Mouse (Mus musculus) kidney, adult 2 months (tissue): ENCODE results near the gene Mtr. TPM values are rescaled to one million over a fixed set of nuclear protein-coding genes. Genes with fewer than 3 reads are reported as not detected.

Experiments
- DNase-seq: peaks from one replicate; pipeline ENCODE4 v3.0.0; 2021
- H3K27ac ChIP-seq: fragments of 200-500 bp; 2 replicates; pipeline ENCODE4 v1.5.1; 2012; ENCODE audit warnings: low read depth, low read length, control low read depth, inconsistent platforms; ENCODE audit not compliant: insufficient read depth
- H3K27me3 ChIP-seq: fragments of 200-500 bp; replicated peaks from 2 replicates; pipeline ENCODE4 v1.6.1; 2012; ENCODE audit warnings: mild to moderate bottlenecking, moderate library complexity, low read length, inconsistent platforms; ENCODE audit not compliant: control insufficient read depth, insufficient read depth
- H3K36me3 ChIP-seq: fragments of 200-500 bp; 2 replicates; pipeline ENCODE4 v1.6.1; 2012; ENCODE audit warnings: mild to moderate bottlenecking, moderate library complexity, low read length, inconsistent platforms; ENCODE audit not compliant: control insufficient read depth, insufficient read depth
- H3K4me1 ChIP-seq: fragments of 200-500 bp; 2 replicates; pipeline ENCODE4 v1.6.1; 2011; ENCODE audit warnings: low read length; ENCODE audit not compliant: control insufficient read depth, insufficient read depth
- H3K4me3 ChIP-seq: fragments of 200-500 bp; 2 replicates; pipeline ENCODE4 v1.5.1; 2011; ENCODE audit warnings: mild to moderate bottlenecking, low read depth, low read length, control low read depth; ENCODE audit not compliant: insufficient read depth
- CTCF ChIP-seq: fragments of 200-500 bp; conservative IDR thresholded peaks from 2 replicates; pipeline ENCODE4 v1.5.1; 2011; ENCODE audit warnings: low read depth, mild to moderate bottlenecking, control low read depth, low read length, moderate library complexity, mixed read lengths; ENCODE audit not compliant: insufficient read depth, insufficient read length
- POLR2A ChIP-seq: fragments of 200-500 bp; IDR thresholded peaks from one replicate; pipeline ENCODE4 v1.6.1; 2011; ENCODE audit warnings: low read depth, low read length, control low read depth
- whole genome bisulfite sequencing: fragments of 180-500 bp; shearing (Covaris S2); methylation state at CpG from one replicate; pipeline ENCODE4 v1.1.7; 2018; 5-methylcytosine and 5-hydroxymethylcytosine counted together
- polyA plus RNA-seq: library from polyadenylated mRNA; depleted of rRNA; stranded (reverse); fragments of >200 nt; gene quantifications from 2 replicates; pipeline ENCODE4 v1.2.3, GENCODE M21; 2012

The Mtr gene
- polyA plus RNA-seq, 1 experiment, result 6.6 TPM

DNA sequence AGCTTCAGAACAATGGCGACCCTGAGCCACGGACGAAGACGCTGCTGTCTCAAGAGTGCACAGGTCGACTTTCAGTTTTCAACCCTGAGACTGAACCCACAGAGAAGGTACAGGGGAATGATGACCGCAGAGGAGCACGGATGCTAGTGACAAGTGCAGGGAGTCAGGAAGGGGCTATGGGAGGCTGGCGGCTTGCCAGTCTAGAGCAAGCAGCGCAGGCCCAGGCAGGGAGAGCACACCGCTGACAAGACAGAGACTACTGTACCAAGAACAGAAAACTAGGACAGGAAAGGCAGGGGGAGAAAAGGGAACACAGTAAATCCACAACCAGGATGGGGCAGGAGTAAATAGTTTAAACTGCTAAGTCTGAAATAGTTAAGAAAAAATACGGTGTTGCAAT lies 69.1 kb downstream of the Mtr start:
- Histone ChIP-seq H3K4me1 (no peaks in the 10 kb centered on the region), H3K4me3 (no peak overlapping the region), H3K27me3 (no peaks in the 10 kb centered on the region), H3K27ac (no peak overlapping the region), H3K36me3 (peaks cover 2% of the 10 kb centered on the region)
- DNase-seq, result no peak
- WGBS, result 86% methylated on average over 11 of the region's 11 CpGs
- no peak for TF ChIP-seq CTCF
- no peak for TF ChIP-seq POLR2A

GRCm38 (mm10) chr13:12179481-12179880 lies 78.4 kb downstream of the Mtr start:
- no peak for DNase-seq
- TF ChIP-seq POLR2A, result no peak
- no peak for TF ChIP-seq CTCF
- H3K4me3 ChIP-seq, result no peak overlapping the region
- H3K27ac ChIP-seq, result no peak overlapping the region
- 46% methylated on average over 8 of the region's 8 CpGs for WGBS
- no peaks in the 10 kb centered on the region for H3K27me3 ChIP-seq
- no peaks in the 10 kb centered on the region; the same call in 1 of the 2 replicates for H3K36me3 ChIP-seq
- peaks cover 3% of the 10 kb centered on the region; the same call in 1 of the 2 replicates for H3K4me1 ChIP-seq

GRCm38 (mm10) chr13:12176761-12177160 lies 81.2 kb downstream of the Mtr start:
- TF ChIP-seq POLR2A, result no peak
- TF ChIP-seq CTCF, result no peak
- no peak overlapping the region for H3K4me3 ChIP-seq
- H3K36me3 ChIP-seq, result no peaks in the 10 kb centered on the region
- no peak for DNase-seq
- no peaks in the 10 kb centered on the region for H3K27me3 ChIP-seq
- peaks cover 3% of the 10 kb centered on the region; the same call in 1 of the 2 replicates for H3K4me1 ChIP-seq
- H3K27ac ChIP-seq, result no peak overlapping the region
- WGBS, result 65% methylated on average over 3 of the region's 3 CpGs

- peak; percentile 40 for DNase-seq
- Histone ChIP-seq H3K27me3 (no peaks in the 10 kb centered on the region), H3K36me3 (no peaks in the 10 kb centered on the region), H3K4me3 (no peak overlapping the region), H3K4me1 (peaks cover 3% of the 10 kb centered on the region; the same call in 1 of the 2 replicates), H3K27ac (no peak overlapping the region)
- no peak for TF ChIP-seq POLR2A
- no peak for TF ChIP-seq CTCF
- 35% methylated on average over 16 of the region's 16 CpGs for WGBS
These were observed 81.8 kb downstream of the Mtr start for GRCm38 (mm10) chr13:12175988-12176736.

DNA sequence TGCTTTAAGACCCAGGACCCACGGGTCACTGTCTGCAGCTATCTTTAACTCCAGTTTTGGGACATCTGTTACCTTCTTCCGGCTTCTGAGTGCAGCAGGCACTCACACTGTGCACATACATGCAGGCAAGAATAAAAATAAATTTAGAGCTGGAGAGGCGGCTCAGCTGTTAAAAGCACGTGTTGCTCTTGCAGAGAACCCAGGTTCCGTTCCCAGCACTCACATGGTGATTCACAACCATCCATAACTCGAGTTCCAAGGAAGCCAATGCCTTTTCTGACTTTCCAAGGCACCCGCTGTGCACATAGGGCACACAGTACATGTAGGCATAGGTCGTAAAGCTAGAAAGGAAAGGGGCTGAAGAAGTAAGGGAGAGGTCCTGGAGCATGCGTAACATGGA lies 90.6 kb downstream of the Mtr start:
- H3K27me3 ChIP-seq, result no peaks in the 10 kb centered on the region

GRCm38 (mm10) chr13:12166386-12166785 lies 91.5 kb downstream of the Mtr start:
- Histone ChIP-seq H3K27ac (peak overlapping the region; percentile 70), H3K4me1 (peaks cover 11% of the 10 kb centered on the region), H3K4me3 (no peak overlapping the region), H3K36me3 (no peaks in the 10 kb centered on the region), H3K27me3 (no peaks in the 10 kb centered on the region)
- TF ChIP-seq POLR2A (no peak), CTCF (no peak)
- peak; percentile 65 for DNase-seq
- 24% methylated on average over 6 of the region's 6 CpGs for WGBS

More for the DNA sequence above, 90.6 kb downstream of the Mtr start:
- DNase-seq, result no peak
- H3K4me3 ChIP-seq, result no peak overlapping the region
- no peaks in the 10 kb centered on the region for H3K36me3 ChIP-seq
- peaks cover 11% of the 10 kb centered on the region for H3K4me1 ChIP-seq
- TF ChIP-seq CTCF (no peak), POLR2A (no peak)
- WGBS, result 84% methylated on average over 9 of the region's 9 CpGs
- H3K27ac ChIP-seq, result no peak overlapping the region

DNA sequence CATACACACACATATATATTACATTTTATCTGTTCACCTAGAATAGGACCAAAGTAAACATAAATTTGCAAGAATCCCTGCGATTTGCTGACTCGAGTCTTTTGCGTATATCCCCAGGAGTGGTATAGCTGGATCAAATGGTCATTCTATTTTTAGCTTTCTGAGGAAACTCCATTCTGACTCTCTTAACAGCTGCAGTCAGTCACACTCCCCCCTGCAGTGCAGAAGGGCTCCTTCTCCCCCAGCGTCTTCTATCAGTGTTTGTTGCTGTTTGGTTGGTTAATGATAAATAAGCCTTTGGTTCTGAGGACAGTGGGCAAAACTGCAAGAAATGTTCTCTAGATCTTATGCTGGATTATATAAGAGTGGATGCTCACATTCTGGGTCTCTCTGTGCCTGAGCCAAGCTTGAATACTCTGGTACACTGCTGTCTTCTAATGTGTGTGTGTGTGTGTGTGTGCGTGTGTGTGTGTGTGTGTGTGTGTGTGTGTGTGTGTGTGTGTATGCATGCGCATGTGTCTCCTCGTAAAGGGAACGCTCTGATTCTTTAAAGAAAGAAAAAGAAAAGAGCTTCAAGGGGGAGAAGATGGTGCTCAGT lies 92.4 kb downstream of the Mtr start:
- no peak for TF ChIP-seq POLR2A
- no peak for TF ChIP-seq CTCF

More for the DNA sequence above, 92.4 kb downstream of the Mtr start:
- no peak overlapping the region for H3K4me3 ChIP-seq
- 31% methylated on average over 8 of the region's 8 CpGs for WGBS
- no peaks in the 10 kb centered on the region for H3K27me3 ChIP-seq
- peak; percentile 45 for DNase-seq
- H3K36me3 ChIP-seq, result no peaks in the 10 kb centered on the region
- peaks cover 11% of the 10 kb centered on the region for H3K4me1 ChIP-seq
- peak overlapping the region; percentile 57 for H3K27ac ChIP-seq
